Mouse (Mus musculus): ENCODE measurements around the gene Mrps27.

The Mrps27 gene

DNA sequence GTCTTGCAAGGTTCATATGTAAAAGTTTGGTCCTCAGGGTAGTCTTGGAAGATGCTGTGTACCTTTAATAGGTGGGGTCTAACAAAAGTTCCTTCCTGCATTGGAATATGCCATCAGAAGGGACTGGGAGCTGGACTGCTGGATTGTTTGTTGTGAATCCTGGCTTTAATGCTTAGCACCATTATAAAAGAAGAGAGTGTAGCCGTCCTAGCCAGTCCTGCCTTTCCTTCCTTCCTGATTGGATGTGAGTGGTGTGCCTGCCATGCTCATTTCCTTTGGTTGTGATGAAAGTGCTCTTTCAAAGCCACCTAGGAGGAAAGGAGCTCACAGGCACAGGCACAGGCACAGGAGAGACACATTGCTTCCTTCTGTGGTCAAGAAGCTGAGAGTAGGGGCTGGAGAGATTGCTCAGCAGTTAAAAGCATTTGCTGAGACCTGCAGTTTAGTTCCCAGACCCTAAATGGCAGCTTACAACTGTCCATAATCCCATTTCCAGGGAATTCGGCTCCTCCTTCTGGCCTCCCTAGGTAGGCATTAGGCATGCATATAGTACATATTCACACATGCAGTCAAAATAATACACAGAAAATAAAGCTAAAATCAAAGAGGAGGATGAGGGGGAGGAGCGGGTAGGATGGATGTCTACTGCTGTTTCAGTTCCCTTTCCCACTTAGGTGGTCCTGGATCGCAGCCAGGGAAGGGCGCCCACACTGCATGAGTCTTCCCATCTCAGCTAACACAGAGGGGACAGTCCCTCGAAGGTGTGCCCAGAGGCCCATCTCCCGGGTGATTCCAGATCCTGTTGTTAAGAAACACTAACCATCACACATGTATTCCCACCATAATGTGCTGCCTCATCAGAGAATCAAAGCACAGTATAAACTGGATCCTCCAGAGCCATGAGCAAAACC lies 43.6 kb downstream of the Mrps27 start:
- no peak for DNase-seq (ENCODE audit: low spot score in 2 of 2)

DNA sequence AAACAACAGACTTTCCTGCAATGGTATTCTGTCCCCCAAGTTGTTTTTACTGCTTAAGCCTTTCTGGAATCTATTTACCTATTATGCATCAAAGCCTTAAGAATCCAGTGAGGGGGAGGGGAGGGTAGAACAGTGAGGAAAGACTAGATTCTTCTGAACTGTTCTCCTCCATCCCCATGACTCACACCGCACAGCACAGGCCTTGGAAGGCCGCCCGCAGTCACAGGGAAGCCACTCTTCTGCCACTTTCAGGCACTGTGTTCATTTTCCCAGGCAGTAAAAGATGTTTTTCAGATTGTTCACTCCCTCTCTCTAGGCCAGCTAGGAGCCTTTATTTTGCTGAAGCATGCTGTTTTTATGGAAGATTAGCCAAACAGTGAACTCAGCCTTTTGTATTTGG lies 46.8 kb downstream of the Mrps27 start:
- peak in 1 of 2 experiments; percentile 51 for DNase-seq (ENCODE audit: low spot score in 2 of 2)

DNA sequence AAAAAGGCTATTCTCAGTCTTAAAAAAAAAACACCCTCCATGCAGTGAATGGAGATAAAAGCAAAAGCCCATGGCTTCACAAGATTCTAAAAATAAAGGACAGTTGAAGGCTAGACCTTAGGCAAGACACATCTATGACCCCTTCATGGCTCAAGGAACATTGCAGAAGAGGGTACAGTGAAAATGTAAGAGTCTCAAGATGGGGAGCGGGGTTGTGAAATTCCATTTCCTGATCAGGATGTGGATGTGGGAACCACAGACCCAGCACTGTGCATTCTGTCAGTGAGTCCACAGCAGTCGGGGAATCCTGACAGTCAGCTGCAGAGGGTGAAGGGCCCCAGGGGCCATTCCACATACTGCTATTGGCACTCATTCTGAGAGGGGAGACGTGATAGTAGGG lies 48.5 kb downstream of the Mrps27 start:
- no peak for DNase-seq (ENCODE audit: low spot score in 2 of 2)

DNA sequence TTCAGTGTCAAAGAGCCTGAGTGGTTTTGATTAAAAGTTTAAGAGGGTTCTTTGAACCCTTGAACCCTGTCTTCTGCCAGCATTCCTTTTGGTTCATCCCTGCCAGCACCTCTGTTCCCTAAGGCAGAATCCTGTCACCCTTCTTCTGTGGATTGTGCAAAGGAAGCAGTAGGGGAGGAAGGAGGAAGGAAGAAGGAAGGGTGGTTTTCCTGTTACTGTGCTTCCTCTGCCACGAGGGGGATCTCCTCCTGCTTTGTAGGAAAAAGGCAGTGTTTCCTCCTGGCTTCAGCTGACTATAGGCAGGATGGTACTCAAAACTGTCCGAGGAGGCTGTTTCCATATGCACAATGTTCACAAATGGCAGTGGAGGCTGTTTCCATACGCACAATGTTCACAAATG lies 50.1 kb downstream of the Mrps27 start:
- DNase-seq (ENCODE audit: low spot score in 2 of 2): no peak

DNA sequence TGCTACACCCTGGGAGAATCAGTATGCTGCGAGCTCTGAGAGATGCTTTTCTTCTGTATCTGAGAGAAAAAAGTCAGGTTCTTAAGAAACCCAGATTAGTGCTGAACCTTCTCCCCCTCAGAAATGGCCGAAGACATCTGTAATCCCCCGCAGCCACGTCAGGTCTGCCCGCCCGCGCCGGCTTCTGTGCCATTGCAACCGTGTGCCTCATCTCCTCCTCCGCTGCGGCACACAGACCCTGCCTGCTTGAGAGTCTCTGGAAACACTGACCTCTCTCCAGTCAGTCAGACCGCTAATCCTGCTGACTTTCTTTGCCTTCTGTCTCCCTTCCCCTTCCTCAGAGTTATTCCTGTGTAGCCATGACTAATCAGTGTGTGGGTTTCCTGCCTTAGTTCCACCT lies 50.9 kb downstream of the Mrps27 start:
- DNase-seq (ENCODE audit: low spot score in 2 of 2): no peak

DNA sequence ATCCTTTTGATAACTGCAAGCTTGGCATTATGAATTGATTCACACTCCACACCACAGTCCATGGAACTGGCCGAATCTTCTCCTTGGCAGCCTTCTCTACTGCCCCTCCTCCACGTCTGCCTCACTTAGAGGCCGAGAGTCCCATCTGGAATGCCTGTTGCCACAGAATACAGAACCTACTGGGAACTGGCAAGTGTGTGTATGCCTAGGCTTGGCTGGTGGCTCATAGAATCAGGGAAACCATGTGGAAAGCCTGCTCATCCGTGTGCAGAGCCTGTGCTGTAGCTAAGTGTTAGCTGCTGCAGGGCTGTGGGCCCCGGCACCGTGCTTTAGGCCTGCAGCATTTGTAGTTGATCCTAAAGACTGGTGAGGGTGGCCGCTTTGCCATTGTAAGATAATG lies 52.6 kb downstream of the Mrps27 start:
- DNase-seq (ENCODE audit: low spot score in 2 of 2): no peak

DNA sequence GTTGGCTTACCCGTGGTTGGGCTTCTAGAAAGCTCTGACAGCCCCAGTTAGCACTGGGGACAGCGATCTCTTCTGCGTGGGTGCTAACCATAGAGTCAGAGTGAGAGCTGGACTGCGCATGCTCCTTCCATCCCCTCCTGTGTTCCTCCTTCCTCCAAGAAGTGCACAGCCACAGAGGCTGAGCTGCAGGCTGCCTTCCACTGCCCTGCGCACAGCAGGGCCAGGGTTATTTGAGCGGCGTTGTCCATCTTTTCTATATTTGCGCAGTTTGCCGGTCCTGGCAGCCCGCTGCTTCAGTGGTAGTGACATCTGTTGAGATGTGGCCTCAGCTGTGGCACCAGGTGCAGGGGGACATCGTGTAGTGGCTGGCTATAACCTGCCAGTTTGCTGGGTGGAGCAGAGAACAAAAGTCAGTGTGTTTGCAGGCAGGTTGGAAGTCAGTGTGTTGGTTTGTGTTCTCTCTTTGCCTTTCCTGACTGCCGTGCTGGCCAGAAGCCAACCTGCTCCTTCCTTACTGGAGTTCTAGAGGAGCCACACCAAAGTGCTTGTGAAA lies 53.6 kb downstream of the Mrps27 start:
- no peak for DNase-seq (ENCODE audit: low spot score in 2 of 2)

DNA sequence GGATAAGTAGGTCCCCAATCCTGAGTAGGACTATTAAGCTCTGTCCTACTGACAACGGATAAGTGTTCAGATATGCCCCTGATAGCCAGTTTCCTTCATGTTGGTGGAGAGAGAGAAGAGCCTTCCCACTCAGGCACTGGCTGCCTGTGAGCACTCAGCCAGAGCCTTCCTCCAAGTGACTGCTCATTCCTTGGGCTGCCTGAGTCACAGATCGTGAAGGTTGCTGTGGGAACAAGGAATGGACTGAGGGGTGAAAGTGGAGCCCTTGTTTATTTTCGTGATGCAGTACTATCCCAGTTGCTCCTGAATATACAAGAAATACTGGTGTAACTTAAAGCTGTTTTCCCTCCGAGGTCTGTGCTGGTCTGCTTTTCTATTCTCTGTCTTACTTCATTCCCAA lies 54.8 kb downstream of the Mrps27 start:
- no peak for DNase-seq (ENCODE audit: low spot score in 2 of 2)

DNA sequence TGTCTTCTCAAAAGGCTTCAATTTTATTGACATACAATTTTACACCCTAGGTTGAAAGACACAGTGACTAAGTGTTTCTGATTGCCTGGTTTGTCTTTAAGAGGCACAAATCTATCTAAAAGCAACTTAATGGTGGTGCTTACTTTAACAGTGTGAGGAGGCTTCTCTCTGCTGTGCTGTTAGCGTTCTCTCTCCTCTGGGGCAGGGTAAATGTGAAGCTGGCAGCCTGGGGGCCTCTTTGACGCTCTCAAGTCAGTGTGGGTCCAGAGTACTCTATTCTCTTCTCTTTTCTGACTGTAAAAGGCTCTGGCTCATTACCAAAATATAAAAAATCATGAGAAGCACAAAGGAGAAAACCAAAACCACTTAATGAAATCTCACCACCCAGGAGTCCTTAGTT lies 64.6 kb downstream of the Mrps27 start:
- no peak for DNase-seq (ENCODE audit: low spot score in 2 of 2)

DNA sequence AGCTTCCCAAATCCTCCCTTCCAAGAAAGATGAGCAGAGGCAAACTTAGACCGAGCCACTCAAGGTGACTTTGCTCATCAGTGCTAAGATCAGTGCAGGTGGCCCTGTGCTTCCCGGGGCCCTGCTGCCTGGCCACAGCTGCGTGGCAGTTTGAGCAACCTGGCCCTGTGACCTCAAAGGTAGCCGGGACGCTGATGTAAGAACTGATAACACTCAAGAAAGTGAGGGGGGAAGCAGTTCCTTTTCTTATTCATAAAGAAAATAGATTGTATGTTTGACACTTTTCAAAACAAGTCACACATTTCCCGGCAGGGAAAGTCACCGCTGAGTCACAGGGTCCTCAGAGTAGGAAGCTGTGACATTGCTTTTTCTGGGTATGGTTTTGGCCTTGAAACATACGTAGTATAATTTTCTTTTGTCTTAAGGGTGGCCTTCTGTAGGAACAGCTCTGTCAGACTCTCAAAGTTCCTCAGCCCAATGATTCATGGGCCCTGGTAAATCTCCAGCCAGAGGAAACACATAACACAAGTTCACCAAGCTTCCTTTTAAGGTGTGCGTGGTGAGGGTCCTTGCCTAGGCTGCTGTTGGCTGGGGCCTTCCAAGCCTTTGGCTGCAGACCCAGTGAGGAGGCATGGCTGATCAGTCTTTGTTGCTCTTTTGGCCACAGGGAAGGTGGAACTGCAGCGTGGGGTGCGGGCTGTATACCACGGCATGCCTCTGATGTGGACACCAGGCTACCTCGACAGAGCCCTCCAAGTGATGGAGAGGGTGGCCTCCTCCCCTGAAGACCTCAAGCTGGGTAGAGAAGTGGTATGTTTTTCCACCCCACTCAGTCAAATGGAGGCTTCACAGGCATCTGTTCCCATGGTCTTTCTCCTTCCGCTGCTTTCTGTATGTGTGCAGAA lies 66.3 kb downstream of the Mrps27 start:
- DNase-seq (ENCODE audit: low spot score in 2 of 2): no peak

DNA sequence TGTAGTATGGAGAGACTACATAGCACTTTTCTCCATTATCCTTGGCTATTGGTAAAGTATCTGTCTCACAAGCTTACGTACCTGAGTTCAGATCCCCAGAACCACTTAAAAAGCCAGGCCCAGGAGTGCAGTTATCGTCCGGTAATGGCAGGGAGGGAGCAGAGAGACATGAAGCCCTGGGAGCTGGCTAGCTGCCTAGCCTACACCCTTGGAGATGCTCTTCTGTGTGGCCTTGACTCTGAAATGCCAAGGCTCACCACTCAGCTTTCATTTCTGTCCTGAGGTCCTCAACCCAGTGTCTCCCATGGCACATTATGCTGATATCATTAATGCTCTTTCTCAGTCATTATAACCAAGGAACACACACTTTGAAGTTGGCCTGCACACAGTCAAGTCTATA lies 67.2 kb downstream of the Mrps27 start:
- DNase-seq (ENCODE audit: low spot score in 2 of 2): no peak

DNA sequence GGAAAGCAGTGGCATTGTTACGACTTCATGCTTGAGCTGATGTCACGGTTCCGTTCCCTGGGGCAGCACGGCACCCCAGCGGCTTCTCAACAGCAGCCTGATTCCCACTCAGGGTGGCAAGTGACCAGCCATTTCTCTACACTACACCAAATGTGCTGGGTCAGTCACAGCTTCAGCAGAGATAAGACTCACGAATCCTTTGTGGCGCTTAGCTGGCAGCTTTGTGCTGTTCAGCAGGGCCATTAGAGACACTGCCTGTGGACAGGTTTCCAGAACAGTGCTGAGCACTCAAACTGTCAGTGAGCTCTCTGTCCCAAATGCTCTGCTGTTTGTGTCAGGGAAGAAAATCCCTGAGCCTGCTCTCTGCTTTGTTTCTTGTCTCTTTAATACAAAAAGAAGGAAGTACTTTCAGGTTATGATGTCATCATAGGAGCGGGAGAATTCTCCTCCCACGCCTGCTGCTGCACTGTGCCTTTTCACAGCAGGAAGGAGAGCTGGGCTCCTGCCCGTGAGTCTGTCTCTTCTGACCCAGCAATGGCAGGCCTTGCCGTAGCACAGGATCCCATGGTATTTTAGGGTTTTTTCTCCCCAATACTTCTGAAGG lies 68.0 kb downstream of the Mrps27 start:
- no peak for DNase-seq (ENCODE audit: low spot score in 2 of 2)

DNA sequence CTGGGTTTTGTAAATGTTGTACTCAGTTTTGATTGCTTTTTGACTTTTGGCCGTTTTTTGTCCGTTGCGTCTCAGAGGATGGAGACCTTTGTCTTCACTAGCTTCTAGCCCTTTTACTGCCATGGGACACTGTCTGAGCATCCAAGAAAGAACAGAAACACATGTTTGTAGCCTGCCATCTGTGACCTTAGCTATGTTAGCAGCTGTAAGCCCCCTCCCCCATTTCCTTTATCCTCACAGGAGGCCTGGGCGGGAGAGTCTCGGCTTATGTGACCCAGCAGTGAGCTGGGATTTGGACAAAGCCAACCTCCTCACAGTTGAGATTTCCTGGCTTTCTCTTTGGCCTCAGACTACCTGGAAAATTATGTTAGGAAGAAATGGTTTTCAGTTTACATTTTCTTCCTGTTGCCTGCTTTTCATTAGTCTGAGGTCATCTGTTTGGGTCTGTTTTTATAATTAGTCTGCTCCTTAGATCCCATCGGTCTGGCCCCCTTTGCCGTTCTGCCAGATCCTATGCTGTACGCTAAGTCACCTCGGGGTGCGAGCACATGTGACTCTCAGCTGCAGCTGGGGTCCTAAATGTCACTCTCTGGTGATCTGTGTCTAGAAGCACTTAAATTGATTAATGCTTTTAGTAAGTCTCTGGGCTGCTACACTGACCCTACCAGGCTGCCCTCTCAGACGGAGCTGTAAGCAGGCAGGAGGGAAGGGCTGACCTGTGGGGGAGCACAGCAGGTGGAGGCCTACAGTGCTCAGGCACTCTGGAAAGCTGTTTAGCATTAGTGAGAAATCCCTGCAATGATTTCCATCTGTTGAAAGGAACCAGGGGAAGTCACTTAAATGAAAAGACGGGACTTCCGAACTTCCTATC lies 69.1 kb downstream of the Mrps27 start:
- DNase-seq (ENCODE audit: low spot score in 2 of 2): no peak

DNA sequence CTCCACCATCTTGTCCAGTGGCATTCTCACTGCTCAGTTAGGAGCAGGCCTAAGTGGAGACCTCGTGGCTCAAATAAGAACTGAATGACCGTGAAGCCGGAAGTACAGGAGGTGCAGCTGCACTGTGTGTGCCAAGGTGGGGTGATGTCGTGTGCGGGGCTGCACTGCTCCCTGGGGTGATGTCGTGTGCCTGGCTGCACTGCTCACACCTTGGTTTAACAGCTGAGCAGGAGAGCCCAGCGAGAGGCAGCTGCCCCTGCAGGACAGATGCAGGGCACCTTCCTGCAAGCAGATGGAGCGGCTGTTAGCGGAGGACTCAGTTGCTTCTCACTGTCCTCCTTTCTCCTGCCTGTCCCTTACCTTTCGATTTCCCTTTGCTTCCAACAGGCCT lies 69.8 kb downstream of the Mrps27 start:
- no peak for DNase-seq (ENCODE audit: low spot score in 2 of 2)

DNA sequence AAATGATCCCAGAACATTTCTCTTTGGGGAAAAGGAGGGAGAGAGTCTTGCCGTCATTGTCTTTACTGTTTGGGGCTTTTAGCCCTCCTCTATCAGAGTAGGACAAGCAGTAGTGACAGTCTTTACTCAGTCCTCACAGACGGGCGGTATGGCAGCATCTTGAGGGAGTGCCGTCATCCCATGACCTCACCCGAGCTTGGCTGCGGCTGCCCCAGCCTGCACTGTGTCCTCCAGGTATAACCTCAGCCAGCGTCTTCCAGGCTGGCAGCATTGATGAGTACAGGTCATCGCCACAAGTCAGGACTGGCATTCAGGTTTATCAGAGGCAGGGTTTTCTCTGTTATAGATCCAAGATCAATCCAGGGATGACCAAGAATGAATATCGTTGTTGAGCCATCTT lies 72.0 kb downstream of the Mrps27 start:
- no peak for DNase-seq (ENCODE audit: low spot score in 2 of 2)

DNA sequence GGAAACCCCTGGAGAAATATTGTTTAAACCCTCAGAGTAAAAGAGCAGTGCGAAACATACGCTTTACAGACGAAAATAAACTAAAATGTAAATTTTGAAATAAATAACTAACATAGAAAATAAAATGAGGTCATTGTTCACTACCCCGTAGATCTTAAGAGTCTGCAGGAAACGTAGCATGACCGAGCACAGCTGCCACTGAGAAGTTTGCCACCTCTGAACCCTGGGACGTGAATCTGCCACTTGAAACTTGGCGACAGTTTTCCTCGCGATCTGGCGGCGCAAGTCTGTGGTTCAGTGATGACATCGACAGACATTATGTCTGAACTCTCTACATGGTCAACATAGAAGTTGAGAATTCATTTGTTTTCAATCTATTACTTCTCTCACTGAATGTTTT lies 79.0 kb downstream of the Mrps27 start:
- DNase-seq (ENCODE audit: low spot score in 2 of 2): no peak

DNA sequence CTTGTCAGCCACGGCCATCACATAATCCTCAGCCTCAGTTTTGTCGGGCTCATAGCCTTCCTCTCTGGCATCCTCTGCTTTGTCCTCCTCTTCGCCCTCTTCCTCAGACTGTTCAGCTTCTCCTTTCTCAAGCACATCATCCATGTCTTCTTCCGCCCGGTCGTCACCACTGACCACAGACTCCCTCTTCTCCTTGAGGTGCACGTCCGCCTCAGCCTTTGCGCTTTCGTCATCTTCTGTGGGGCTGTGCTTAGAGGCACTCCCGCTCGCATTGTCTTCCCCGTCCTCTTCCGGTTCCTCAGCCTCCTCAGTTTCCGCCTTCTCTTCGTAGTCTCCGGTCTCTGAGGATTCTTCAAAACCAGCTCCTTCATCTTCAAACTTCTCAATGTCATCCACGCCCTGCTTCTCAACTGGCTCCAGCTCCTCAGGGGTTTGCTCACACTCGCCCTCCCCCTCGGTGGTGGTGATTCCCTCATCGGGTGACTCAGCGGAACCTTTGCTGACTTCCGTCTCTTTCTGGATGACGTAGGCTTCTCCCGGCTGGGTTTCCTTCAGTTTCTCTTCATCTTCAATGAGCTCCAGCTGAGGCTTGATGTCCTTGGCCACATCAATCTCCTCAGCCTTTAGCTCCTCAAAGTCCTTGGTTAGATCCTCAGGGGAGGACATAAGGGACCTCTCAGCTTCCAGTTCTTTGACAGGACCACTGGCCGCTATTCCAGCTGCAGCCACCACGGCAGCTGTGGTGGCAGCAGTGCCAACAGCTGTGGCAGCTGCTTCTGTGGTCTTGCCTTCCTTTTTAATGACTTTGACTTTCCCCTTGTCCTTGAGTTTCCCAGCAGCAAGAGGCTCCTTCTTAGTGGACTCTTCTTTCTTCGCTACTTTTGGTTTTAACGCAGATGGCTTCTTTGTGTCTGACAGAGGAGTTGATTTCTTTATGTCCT lies 88.8 kb downstream of the Mrps27 start:
- no peak for DNase-seq (ENCODE audit: low spot score in 2 of 2)

DNA sequence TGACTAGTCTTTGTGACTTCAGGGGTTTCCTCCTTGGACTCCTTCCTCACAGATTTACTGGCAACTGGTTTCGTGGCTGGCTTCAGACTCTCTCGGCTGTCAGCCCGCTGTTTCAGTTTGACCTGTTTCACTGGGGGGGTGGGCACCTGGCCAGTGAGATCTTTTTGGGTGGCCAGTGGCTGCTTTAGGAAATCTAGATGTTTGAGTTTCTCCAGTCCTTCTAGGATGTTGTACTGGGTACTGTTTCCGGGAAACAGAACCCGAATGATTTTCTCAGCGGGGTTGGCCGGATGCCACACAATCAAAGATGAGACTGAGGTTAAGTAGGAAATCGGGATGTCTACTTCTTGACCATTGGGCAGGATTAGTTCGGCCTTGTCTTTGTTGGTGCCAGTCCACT lies 89.9 kb downstream of the Mrps27 start:
- DNase-seq (ENCODE audit: low spot score in 2 of 2): no peak

DNA sequence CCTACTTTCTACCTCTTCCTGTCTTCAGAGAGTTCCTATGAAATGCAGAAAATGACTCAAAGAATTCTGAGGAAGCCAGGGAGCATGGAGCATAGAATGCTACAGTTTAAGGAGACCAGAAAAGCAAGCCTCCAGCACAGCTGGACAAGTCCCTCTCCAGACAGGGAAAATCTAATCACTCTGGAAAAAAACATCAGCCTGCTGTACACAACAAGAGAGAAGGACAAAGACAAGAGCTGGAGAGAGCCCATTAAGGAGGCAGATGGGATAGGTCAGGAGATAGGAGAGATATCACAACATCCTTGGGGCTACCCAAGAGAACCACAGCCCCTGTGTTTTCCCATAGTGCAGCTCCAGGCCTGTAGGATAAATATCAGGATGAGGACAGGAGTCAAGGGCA lies 92.5 kb downstream of the Mrps27 start:
- no peak for DNase-seq (ENCODE audit: low spot score in 2 of 2)

DNA sequence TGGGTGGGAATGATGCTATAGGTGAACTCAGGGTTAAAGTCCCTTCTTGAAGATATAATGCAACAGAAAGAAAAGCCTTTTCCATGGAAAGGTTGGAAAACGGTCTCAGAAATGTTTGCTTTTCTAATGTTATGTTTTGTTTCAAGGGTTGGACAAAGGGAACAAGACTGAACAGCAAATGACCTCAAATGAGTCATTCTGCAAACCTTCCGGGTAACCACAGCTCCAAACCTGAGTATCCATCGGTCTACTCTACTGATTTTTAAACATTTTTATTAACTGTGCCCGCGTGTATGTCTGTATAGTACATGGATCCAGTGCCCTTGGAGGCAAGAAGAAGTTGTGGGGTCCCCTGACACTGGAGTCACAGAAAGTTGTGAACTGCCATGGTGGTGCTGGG lies 94.8 kb downstream of the Mrps27 start:
- no peak for DNase-seq (ENCODE audit: low spot score in 2 of 2)

Measured in left cerebral cortex, adult 9 months (tissue).